Mouse (Mus musculus): ENCODE data around the gene Taar2.

DNA sequence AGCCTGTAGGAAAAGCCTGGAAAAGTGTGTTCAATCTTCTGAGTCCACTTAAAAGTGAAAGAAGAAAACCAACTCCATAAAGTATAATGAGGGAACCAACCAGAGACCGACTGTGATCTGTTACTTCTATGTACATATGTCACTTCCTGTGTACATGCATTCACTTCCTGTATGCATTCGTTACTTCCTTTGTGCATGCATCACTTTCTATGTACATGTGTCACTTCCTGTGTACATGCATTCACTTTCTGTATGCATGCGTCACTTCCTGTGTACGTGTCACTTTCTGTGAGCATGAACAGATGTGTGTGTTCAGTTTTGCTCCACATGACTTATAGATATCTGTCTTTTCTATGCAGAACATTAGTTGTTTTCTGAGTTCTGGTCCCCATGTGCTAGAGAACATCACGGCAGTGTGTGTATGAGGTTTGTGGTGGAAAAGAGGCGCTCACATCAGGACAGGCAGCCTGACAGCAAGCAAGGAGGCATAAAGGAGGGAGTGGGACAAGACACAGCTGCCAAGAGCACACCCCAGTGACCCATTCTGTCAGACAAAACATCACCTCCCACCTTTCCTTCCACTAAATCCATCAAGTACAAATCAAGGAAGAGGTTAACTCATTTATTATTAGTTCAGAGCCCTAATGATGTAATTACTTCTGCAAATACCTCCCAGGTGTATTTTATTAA is 26.7 kb downstream of the Taar2 start:
- TF ChIP-seq ZNF384 (IDR thresholded peaks at IDR 0.05; ENCODE audit: low read depth, low read length) = no peak
- no peak for TF ChIP-seq ZC3H11A (IDR thresholded peaks at IDR 0.05; ENCODE audit: borderline replicate concordance, low read depth, low read length)
- no peak for TF ChIP-seq MAFK (IDR thresholded peaks at IDR 0.05; ENCODE audit: insufficient read depth, low read depth, low read length)
- no peak for TF ChIP-seq CHD2 (IDR thresholded peaks at IDR 0.05; ENCODE audit: low read depth, low read length)
- no peak for TF ChIP-seq HCFC1 (IDR thresholded peaks at IDR 0.05; ENCODE audit: borderline replicate concordance, insufficient read depth, low read length)
